Mouse (Mus musculus) lung, postnatal 0 days (tissue): ENCODE measurements around the gene Farp1.

Source experiments
- CTCF ChIP-seq: IDR thresholded peaks from 2 replicates; pipeline ENCODE4 v1.5.1; 2016; ENCODE audit warnings: antibody characterized with exemption, mild to moderate bottlenecking
- EP300 ChIP-seq: IDR thresholded peaks from 2 replicates; pipeline ENCODE4 v1.6.1; 2016; ENCODE audit warnings: antibody characterized with exemption, mild to moderate bottlenecking, control low read depth

- no peak for TF ChIP-seq EP300
- no peak for TF ChIP-seq CTCF
These were observed 221.9 kb downstream of the Farp1 start for GRCm38 (mm10) chr14:121256896-121257295.
